Mouse (Mus musculus): ENCODE data around the gene Myo1e. TPM values are rescaled to one million over a fixed set of nuclear protein-coding genes. Genes with fewer than 3 reads are reported as not detected.

The Myo1e gene
- total RNA-seq, 2 experiments from 2014 or later: 10.6 to 12.2 TPM

- no peak for DNase-seq (ENCODE audit: low spot score)
- intact Hi-C loops (cut with DNase I): no loop called here
Observed at GRCm38 (mm10) chr9:70274476-70274875, 67.3 kb downstream of the Myo1e start.

- no peak for DNase-seq (ENCODE audit: low spot score)
- intact Hi-C loops (cut with DNase I): no loop called here
Observed at GRCm38 (mm10) chr9:70274887-70275555, 67.9 kb downstream of the Myo1e start.

- no peak for DNase-seq (ENCODE audit: low spot score)
- intact Hi-C loops (cut with DNase I): no loop called here
Observed at GRCm38 (mm10) chr9:70277076-70277475, 69.9 kb downstream of the Myo1e start.

GRCm38 (mm10) chr9:70277529-70277982, 70.4 kb downstream of the Myo1e start:
- no peak for DNase-seq (ENCODE audit: low spot score)
- intact Hi-C loops (cut with DNase I): no loop called here

GRCm38 (mm10) chr9:70281407-70281806, 74.3 kb downstream of the Myo1e start:
- intact Hi-C loops (cut with DNase I): no loop called here

GRCm38 (mm10) chr9:70282107-70282506, 75.0 kb downstream of the Myo1e start:
- DNase-seq (ENCODE audit: low spot score): no peak
- intact Hi-C loops (cut with DNase I): no loop called here

More at GRCm38 (mm10) chr9:70281407-70281806, 74.3 kb downstream of the Myo1e start:
- no peak for DNase-seq (ENCODE audit: low spot score)

GRCm38 (mm10) chr9:70283151-70283550, 76.0 kb downstream of the Myo1e start:
- no peak for DNase-seq (ENCODE audit: low spot score)
- intact Hi-C loops (cut with DNase I): no loop called here

- intact Hi-C loops (cut with DNase I): no loop called here
- DNase-seq (ENCODE audit: low spot score): no peak
Observed at GRCm38 (mm10) chr9:70284584-70285140, 77.5 kb downstream of the Myo1e start.

- intact Hi-C loops (cut with DNase I): no loop called here
- DNase-seq (ENCODE audit: low spot score): no peak
Observed at GRCm38 (mm10) chr9:70290785-70291184, 83.6 kb downstream of the Myo1e start.

- intact Hi-C loops (cut with DNase I): no loop called here
- no peak for DNase-seq (ENCODE audit: low spot score)
Observed at GRCm38 (mm10) chr9:70296916-70297315, 89.8 kb downstream of the Myo1e start.

- no peak for DNase-seq (ENCODE audit: low spot score)
- intact Hi-C loops (cut with DNase I): no loop called here
Observed at GRCm38 (mm10) chr9:70298221-70298620, 91.1 kb downstream of the Myo1e start.

GRCm38 (mm10) chr9:70300705-70301104, 93.6 kb downstream of the Myo1e start:
- intact Hi-C loops (cut with DNase I): no loop called here
- DNase-seq (ENCODE audit: low spot score): no peak

GRCm38 (mm10) chr9:70301598-70301997, 94.4 kb downstream of the Myo1e start:
- intact Hi-C loops (cut with DNase I): no loop called here
- no peak for DNase-seq (ENCODE audit: low spot score)

GRCm38 (mm10) chr9:70304901-70305300, 97.8 kb downstream of the Myo1e start:
- DNase-seq (ENCODE audit: low spot score): no peak
- intact Hi-C loops (cut with DNase I): no loop called here

GRCm38 (mm10) chr9:70310046-70310445, 102.9 kb downstream of the Myo1e start:
- intact Hi-C loops (cut with DNase I): no loop called here
- DNase-seq (ENCODE audit: low spot score): no peak

- DNase-seq (ENCODE audit: low spot score): no peak
- intact Hi-C loops (cut with DNase I): no loop called here
Observed at GRCm38 (mm10) chr9:70314019-70314418, 106.9 kb downstream of the Myo1e start.

GRCm38 (mm10) chr9:70315130-70315529, 108.0 kb downstream of the Myo1e start:
- DNase-seq (ENCODE audit: low spot score): no peak
- intact Hi-C loops (cut with DNase I): no loop called here

- DNase-seq (ENCODE audit: low spot score): no peak
- intact Hi-C loops (cut with DNase I): no loop called here
Observed at GRCm38 (mm10) chr9:70318601-70319000, 111.5 kb downstream of the Myo1e start.

GRCm38 (mm10) chr9:70324336-70324735, 117.2 kb downstream of the Myo1e start:
- no peak for DNase-seq (ENCODE audit: low spot score)
- intact Hi-C loops (cut with DNase I): loop anchor here (5.0 kb wide), 1 partner anchor 122 kb away; no protein-coding TSS in a partner anchor

GRCm38 (mm10) chr9:70325880-70326595, 118.9 kb downstream of the Myo1e start:
- intact Hi-C loops (cut with DNase I): no loop called here
- DNase-seq (ENCODE audit: low spot score): no peak

- DNase-seq (ENCODE audit: low spot score): no peak
- intact Hi-C loops (cut with DNase I): no loop called here
Observed at GRCm38 (mm10) chr9:70328193-70328841, 121.2 kb downstream of the Myo1e start.
